Mouse (Mus musculus) liver, embryonic 14.5 days (tissue): ENCODE results near the gene Mif4gd.

Source experiments
- CTCF ChIP-seq: IDR thresholded peaks from 2 replicates; pipeline ENCODE4 v1.5.1; 2016; ENCODE audit warnings: antibody characterized with exemption, low read depth, control low read depth
- EP300 ChIP-seq: IDR thresholded peaks from 2 replicates; pipeline ENCODE4 v1.6.1; 2016; ENCODE audit warnings: antibody characterized with exemption, low read depth

DNA sequence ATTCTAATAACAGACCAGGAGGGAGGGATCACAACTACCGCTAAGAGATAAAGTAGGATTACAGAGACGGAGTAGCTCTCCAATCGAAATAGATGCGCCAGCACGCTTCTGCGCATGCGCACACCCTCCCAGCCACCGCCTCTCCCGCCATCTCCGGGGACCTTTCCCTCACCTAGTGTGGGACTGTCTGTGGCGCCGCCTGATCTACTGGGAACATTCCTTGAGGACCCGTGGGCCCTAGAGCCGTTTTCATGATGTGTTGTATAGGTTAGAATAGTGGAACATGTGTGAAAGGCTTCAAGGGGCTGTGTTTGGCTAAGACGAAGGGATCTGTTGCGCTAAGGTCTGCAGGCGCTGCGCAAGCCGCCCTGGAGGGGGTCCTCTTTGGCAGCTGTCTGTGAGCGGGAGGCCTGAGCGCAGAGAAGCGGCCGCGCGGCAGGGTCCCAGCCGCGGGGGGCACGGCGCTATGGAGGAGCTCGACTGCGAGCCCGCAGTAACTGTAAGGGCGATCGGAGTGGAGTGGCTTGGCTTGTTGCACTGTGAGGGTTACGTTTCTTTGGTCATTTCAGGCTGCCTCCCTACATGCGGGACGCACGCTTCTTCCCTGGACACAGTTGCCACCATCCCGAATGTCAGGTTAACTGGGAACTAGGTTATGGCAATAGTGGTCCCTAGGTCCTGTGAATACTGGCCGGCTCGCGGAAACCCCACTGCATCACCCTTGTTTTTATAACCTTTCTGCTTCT lies 48.5 kb downstream of the Mif4gd start, which contains the start of gene Nup85:
- TF ChIP-seq CTCF, result 0 out of 2 replicates have a peak, but pooled peaks have one; percentile 5
- peak; percentile 83 for TF ChIP-seq EP300
